11 mouse cellular contexts compared by ENCODE assay signal in the genomic region with DNA sequence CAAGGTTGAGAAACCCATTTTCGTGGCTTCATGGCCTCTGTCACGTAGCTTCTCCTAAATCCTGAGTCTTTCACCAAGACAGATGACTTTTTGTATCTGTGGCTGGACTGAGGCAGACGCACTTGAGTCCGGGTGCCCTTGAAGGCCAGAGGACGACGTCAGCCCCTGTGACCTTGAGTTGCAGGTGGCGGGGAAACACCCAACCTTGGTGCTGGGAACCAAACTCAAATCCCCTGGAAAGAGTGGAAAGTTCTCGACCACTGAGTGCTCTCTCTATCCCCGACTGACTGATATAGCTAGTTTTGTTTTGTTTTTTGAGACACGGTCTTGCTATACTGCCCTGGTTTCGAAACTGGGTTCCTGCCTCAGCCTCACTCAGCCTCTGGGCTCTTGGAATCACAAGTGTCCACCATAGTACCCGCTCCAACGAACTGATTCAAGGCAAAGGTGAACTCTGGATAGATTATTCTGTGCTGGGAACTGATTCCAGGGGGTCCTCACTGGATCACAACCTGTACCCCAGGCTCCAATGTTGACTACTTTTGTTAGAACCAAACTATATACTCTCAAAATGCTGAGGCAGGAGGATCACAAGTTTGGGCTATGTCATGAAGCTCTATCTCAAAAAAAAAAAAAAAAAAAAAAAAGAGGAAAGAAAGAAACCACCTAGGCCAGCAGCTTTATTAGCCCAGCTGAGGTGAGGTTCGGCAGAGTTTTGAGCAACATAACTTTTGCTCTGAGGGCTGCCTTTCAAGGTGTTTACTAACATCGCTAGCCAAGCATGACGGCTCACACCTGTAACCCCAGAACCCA. TPM values are rescaled to one million over a fixed set of nuclear protein-coding genes. Genes with fewer than 3 reads are reported as not detected.
DNase-seq lines count a peak whose midpoint lies in the region; ATAC-seq and TF ChIP-seq lines count a peak whose summit lies in the region.
"Had no signal": no experiment of that assay in that cellular context is flagged by ENCODE, and none has a peak within 500 bp of the region (broad histone marks: within the 10 kb centered on the region; RNA-seq: fewer than 3 reads in every experiment).

No protein-coding gene starts in this region.

- H3K36me3 ChIP-seq in ES-E14 (ENCODE audit: control insufficient read depth, insufficient read depth, low read length, poor library complexity, severe bottlenecking) (no peaks in the 10 kb centered on the region), macrophage (ENCODE audit: inconsistent target) (no peaks in the 10 kb centered on the region)
- no peaks in the 10 kb centered on the region for H3K36me3 ChIP-seq in embryonic facial prominence, embryonic 15.5 days
- H3K36me3 ChIP-seq: neural tube, embryonic 12.5 days had no signal

- no peak for TF ChIP-seq CTCF in left cerebral cortex, adult 2 months (IDR thresholded peaks at IDR 0.05)

- peaks cover 65% of the 10 kb centered on the region; the same call in 1 of the 2 replicates for H3K79me2 ChIP-seq in macrophage (ENCODE audit: inconsistent target)

- H3K27me3 ChIP-seq in embryonic facial prominence, embryonic 15.5 days = no peaks in the 10 kb centered on the region
- H3K27me3 ChIP-seq: neural tube, embryonic 12.5 days had no signal

- H3K9me3 ChIP-seq in ES-E14 (ENCODE audit: control insufficient read depth, insufficient read depth, low read depth, low read length) = no peaks in the 10 kb centered on the region
- H3K9me3 ChIP-seq in embryonic facial prominence, embryonic 15.5 days (replicated peaks) = no peaks in the 10 kb centered on the region
- H3K9me3 ChIP-seq: neural tube, embryonic 12.5 days had no signal

- in situ Hi-C loops in ES-E14 (cut with MboI; ENCODE audit: low sequenced_read_pairs in 2 of 2, unreplicated experiment in 2 of 2) = no loop called here

- no peak for ATAC-seq in embryonic facial prominence, embryonic 15.5 days (ENCODE audit: insufficient number of reproducible peaks, low FRiP score, low TSS enrichment, low read depth)
- ATAC-seq in frontal cortex, adult (ENCODE audit: low TSS enrichment) = no peak
- ATAC-seq: hindbrain, postnatal 0 days had no signal

- DNase-seq in left cerebral cortex, adult 2 months (ENCODE audit: extremely low spot score in 1 of 2, low spot score in 2 of 2) = no peak
- DNase-seq in left cerebral cortex, adult 11 months (ENCODE audit: low spot score) = no peak
- DNase-seq in ES-E14 (ENCODE audit: low read depth, low spot score) = no peak
- DNase-seq in embryo, embryonic 10 days (ENCODE audit: low spot score) = no peak
- DNase-seq in testis, postnatal 10 days (ENCODE audit: low spot score) = no peak
- DNase-seq: cerebellum, adult 8-10 months had no signal

- H3K4me3 ChIP-seq in left cerebral cortex, adult 2 months = no peak overlapping the region
- H3K4me3 ChIP-seq in ES-E14 (ENCODE audit: insufficient read depth in 1 of 2, low read depth in 1 of 2, low read length in 2 of 2, poor library complexity in 1 of 2, severe bottlenecking in 1 of 2) = peak overlapping the region; percentile 4 to 41; a peak in 3 of 4 replicates
- H3K4me3 ChIP-seq in embryonic facial prominence, embryonic 15.5 days (replicated peaks) = no peak overlapping the region
- H3K4me3 ChIP-seq in macrophage (ENCODE audit: inconsistent target) = no peak overlapping the region
- H3K4me3 ChIP-seq: neural tube, embryonic 12.5 days had no signal

- H3K4me2 ChIP-seq in embryonic facial prominence, embryonic 15.5 days (replicated peaks) = no peak overlapping the region
- H3K4me2 ChIP-seq: neural tube, embryonic 12.5 days had no signal

- H3K9ac ChIP-seq in ES-E14 (ENCODE audit: insufficient read depth, low read depth, low read length, poor library complexity, severe bottlenecking) = peak overlapping the region; percentile 72
- no peak overlapping the region for H3K9ac ChIP-seq in embryonic facial prominence, embryonic 15.5 days
- H3K9ac ChIP-seq: neural tube, embryonic 12.5 days had no signal

- WGBS in embryonic facial prominence, embryonic 15.5 days = 88% methylated on average over 16 of the region's 16 CpGs
- 51% methylated on average over 16 of the region's 16 CpGs for WGBS in macrophage (ENCODE audit: missing documents)

- peak overlapping the region; percentile 60 for H3K27ac ChIP-seq in left cerebral cortex, adult 2 months
- H3K27ac ChIP-seq in ES-E14 (ENCODE audit: insufficient read depth, low read depth, low read length, poor library complexity, severe bottlenecking) (peak overlapping the region; percentile 99), macrophage (peak overlapping the region; percentile 100)
- peak overlapping the region; percentile 85 for H3K27ac ChIP-seq in embryonic facial prominence, embryonic 15.5 days (replicated peaks)
- H3K27ac ChIP-seq: neural tube, embryonic 12.5 days had no signal

- peaks cover 16 to 25% of the 10 kb centered on the region in 2 experiments; a peak in 3 of 4 replicates for H3K4me1 ChIP-seq in ES-E14 (ENCODE audit: control insufficient read depth in 2 of 2, insufficient read depth in 2 of 2, low read length in 2 of 2, poor library complexity in 1 of 2)
- H3K4me1 ChIP-seq in embryonic facial prominence, embryonic 15.5 days = peaks cover 20% of the 10 kb centered on the region; the same call in 1 of the 2 replicates

- intact Hi-C loops in left cerebral cortex, adult 2 months (cut with DNase I) = no loop called here

TF ChIP-seq in ES-E14, 5 proteins besides CTCF, POLR2A, EP300 and RAD21:
- no peak for TF ChIP-seq HCFC1 (IDR thresholded peaks at IDR 0.05; ENCODE audit: borderline replicate concordance, insufficient read depth, low read length)
- peak; percentile 65 for TF ChIP-seq ZNF384 (IDR thresholded peaks at IDR 0.05; ENCODE audit: low read depth, low read length)

RNA-seq across cellular contexts. Expression of gene Mcl1, which starts 7.0 kb away (rescaled TPM):
- 10 to 100 TPM; 52.7 to 60.9 TPM for total RNA-seq in left cerebral cortex, adult 2 months (2021)
- 207 and 253 TPM in 2 replicates for total RNA-seq in ES-E14 (2012; rRNA removed)
- 51.8 and 55.4 TPM in 2 replicates for polyA plus RNA-seq in embryonic facial prominence, embryonic 15.5 days (2015; fragmentation: Nextera tagmentation; extraction: Ambion mirVana)
- 1,000 to 10,000 TPM in 10 of 26 experiments, 100 to 1,000 TPM in 16; 471 to 2,042 (median 842) TPM for total RNA-seq in macrophage (2018; cell fraction: chromatin; rRNA removed)
- total RNA-seq in macrophage (2018; cell fraction: cytosol; rRNA removed) = 1,000 to 10,000 TPM in 4 of 26 experiments, 100 to 1,000 TPM in 22; 492 to 1,133 (median 611) TPM
- 1,000 to 10,000 TPM in 21 of 26 experiments, 100 to 1,000 TPM in 5; 701 to 2,394 (median 1,238) TPM for total RNA-seq in macrophage (2018; cell fraction: nucleus; rRNA removed)
- polyA plus RNA-seq in macrophage (2018) = 251 to 507 TPM (median 488 TPM) in 3 replicates

RNA-seq across cellular contexts. Expression of gene Ensa, which starts 26.8 kb away (rescaled TPM):
- total RNA-seq in left cerebral cortex, adult 2 months (2021) = 100 to 1,000 TPM; 349 to 358 TPM
- total RNA-seq in ES-E14 (2012; rRNA removed) = 54.1 and 56.8 TPM in 2 replicates
- 74.8 and 77.9 TPM in 2 replicates for polyA plus RNA-seq in embryonic facial prominence, embryonic 15.5 days (2015; fragmentation: Nextera tagmentation; extraction: Ambion mirVana)
- 100 to 1,000 TPM; 114 to 467 (median 312) TPM for total RNA-seq in macrophage (2018; cell fraction: chromatin; rRNA removed)
- 100 to 1,000 TPM in 22 of 26 experiments, 10 to 100 TPM in 4; 85.2 to 121 (median 110) TPM for total RNA-seq in macrophage (2018; cell fraction: cytosol; rRNA removed)
- total RNA-seq in macrophage (2018; cell fraction: nucleus; rRNA removed) = 100 to 1,000 TPM; 134 to 367 (median 267) TPM
- polyA plus RNA-seq in macrophage (2018) = 79.1 to 122 TPM (median 121 TPM) in 3 replicates

RNA-seq across cellular contexts. Expression of gene Adamtsl4, which starts 36.1 kb away (rescaled TPM):
- total RNA-seq in left cerebral cortex, adult 2 months (2021) = 1 to 10 TPM; 6.8 to 7.7 TPM
- total RNA-seq in ES-E14 (2012; rRNA removed) = 1.9 and 5.0 TPM in 2 replicates
- 3.8 and 4.2 TPM in 2 replicates for polyA plus RNA-seq in embryonic facial prominence, embryonic 15.5 days (2015; fragmentation: Nextera tagmentation; extraction: Ambion mirVana)
- total RNA-seq in macrophage (2018; cell fraction: chromatin; rRNA removed) = 1 to 10 TPM in 21 of 26 experiments, under 1 TPM in 5; 0.40 to 8.2 (median 3.2) TPM
- total RNA-seq in macrophage (2018; cell fraction: cytosol; rRNA removed) = 1 to 10 TPM in 13 of 26 experiments, under 1 TPM in 13; 0.22 to 4.1 (median 1.2) TPM
- total RNA-seq in macrophage (2018; cell fraction: nucleus; rRNA removed) = 1 to 10 TPM in 21 of 26 experiments, under 1 TPM in 5; 0.21 to 9.6 (median 2.3) TPM
- polyA plus RNA-seq in macrophage (2018) = 0.38 to 3.1 TPM (median 1.9 TPM) in 3 replicates

Comparison
In these comparisons a context has a peak if more than half of its experiments do, and no peak if none do; other contexts are left out.
1. H3K4me3 ChIP-seq: peak in ES-E14 (2 of 2); none in left cerebral cortex, adult 2 months (single experiment), embryonic facial prominence, embryonic 15.5 days (single experiment) and macrophage (single experiment).
2. Peak in every context shown above with its lines, with median percentiles within 50 percentile points of each other: H3K27ac ChIP-seq.